Mouse (Mus musculus) skeletal muscle tissue, adult 2 months (tissue): ENCODE measurements around the gene Polrmt.

Source experiments
- DNase-seq: peaks from one replicate; pipeline ENCODE4 v3.0.0-alpha.2; 2012; ENCODE audit warnings: low read depth, low spot score

Polrmt gene

GRCm38 (mm10) chr10:79688720-79689119, 57.7 kb downstream of the Polrmt start, which contains the start of gene Gzmm:
Gene Gzmm (plus strand): TSS chr10:79689020.
- no peak for DNase-seq

GRCm38 (mm10) chr10:79687513-79687912, 58.9 kb downstream of the Polrmt start:
- no peak for DNase-seq

GRCm38 (mm10) chr10:79686691-79687090, 59.7 kb downstream of the Polrmt start:
- DNase-seq = peak; percentile 84

GRCm38 (mm10) chr10:79686219-79686618, 60.2 kb downstream of the Polrmt start:
- DNase-seq = no peak
